Mouse (Mus musculus) liver, adult 2 months (tissue): ENCODE measurements around the gene Pip5k1a.

Experiments
- CTCF ChIP-seq: fragments of 200-500 bp; IDR thresholded peaks from 2 replicates; pipeline ENCODE4 v1.5.1; 2011; ENCODE audit warnings: low read depth, low read length, control low read depth
- POLR2A ChIP-seq: fragments of 200-500 bp; IDR thresholded peaks from 2 replicates; pipeline ENCODE4 v1.6.1; 2011; ENCODE audit warnings: low read length, control low read depth; ENCODE audit not compliant: insufficient read depth; ENCODE audit errors: extremely low read depth

DNA sequence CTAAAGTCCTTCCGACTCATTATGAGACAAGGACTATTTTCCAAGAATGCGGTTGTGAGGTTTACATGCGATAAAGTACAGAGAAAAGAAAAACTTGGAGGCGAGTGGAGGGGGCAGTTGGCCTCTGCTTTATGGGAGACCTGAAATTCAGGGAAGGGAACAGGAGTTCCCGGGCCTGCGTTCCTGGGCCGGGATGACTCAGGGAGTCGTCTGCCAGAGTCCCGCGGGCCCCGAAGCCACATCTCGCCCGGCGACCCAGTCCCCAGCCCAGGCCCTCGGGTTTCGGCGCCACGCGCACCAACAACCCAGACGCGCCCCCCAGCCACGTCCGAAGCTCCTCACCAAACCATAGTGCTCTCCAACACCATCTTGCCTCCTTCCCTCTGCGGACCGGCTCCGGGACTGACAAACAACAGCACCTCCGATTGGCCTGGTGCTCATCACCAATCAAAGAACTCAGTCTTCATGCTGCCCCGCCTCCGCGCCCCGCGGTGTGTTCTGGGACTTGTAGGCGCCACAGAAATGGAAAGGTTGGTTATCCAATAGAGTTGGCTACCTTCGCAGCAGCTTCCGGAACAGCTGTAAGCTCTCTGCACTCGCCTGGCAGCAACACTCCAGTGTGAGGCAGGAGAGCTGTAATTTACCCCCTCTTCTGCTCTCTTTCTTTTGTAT lies 64.4 kb downstream of the Pip5k1a start, which contains the start of gene Psmd4:
- TF ChIP-seq POLR2A (peak; percentile 90), CTCF (no peak)
